Mouse (Mus musculus) myocyte (in vitro differentiated cells): Measurements from ENCODE around the gene Bhmt.

ENCODE experiments used
- MAX ChIP-seq: IDR thresholded peaks from one replicate; pipeline ENCODE4 v1.6.1; 2011; ENCODE audit warnings: low read depth, mild to moderate bottlenecking, control low read depth
- POLR2A ChIP-seq: IDR thresholded peaks from one replicate; pipeline ENCODE4 v1.6.1; 2011; ENCODE audit warnings: low read depth, mild to moderate bottlenecking, control low read depth, moderate library complexity; ENCODE audit not compliant: insufficient read length

DNA sequence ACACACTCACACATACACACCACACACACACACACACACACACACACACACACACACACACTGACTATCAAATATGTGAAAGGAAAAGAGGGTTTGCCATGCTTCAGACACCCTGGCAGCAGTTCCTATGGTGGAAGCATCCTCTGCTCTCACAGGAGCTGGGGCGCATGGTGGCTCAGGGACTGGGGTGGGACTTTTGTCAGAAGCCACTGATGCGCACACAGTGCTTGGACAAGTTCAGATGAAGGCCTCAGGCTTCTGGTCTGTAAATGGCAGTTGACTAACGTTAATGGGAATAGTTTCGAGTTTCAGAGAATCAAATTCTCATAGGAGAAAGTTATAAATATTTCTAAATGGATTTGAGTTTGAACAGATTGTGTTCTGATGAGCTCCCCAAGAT lies 47.5 kb upstream of the Bhmt start:
- TF ChIP-seq MAX = no peak
- TF ChIP-seq POLR2A = no peak
